Mouse (Mus musculus) myocyte (in vitro differentiated cells): ENCODE measurements around the gene Pappa.

Experiments
- CEBPB ChIP-seq: IDR thresholded peaks from 2 replicates; pipeline ENCODE4 v1.6.1; 2011; ENCODE audit warnings: mild to moderate bottlenecking, moderate library complexity; ENCODE audit not compliant: poor library complexity, insufficient read depth, severe bottlenecking
- E2F4 ChIP-seq: IDR thresholded peaks from one replicate; pipeline ENCODE4 v1.6.1; 2011; ENCODE audit warnings: mild to moderate bottlenecking, control low read depth, moderate library complexity; ENCODE audit not compliant: insufficient read depth
- MAX ChIP-seq: IDR thresholded peaks from one replicate; pipeline ENCODE4 v1.6.1; 2011; ENCODE audit warnings: low read depth, mild to moderate bottlenecking, control low read depth
- MYOD1 ChIP-seq, 3 experiments: IDR thresholded peaks; one replicate each; pipeline ENCODE4 v1.6.1; 2011; ENCODE audit warnings: control low read depth in 2 of 3, low read depth in 2 of 3, mild to moderate bottlenecking in 2 of 3, moderate library complexity in 1 of 3; ENCODE audit not compliant: insufficient read length in 2 of 3, control insufficient read depth in 1 of 3
- MYOG ChIP-seq, 3 experiments: IDR thresholded peaks; one replicate each; pipeline ENCODE4 v1.6.1; 2011; ENCODE audit warnings: control low read depth in 2 of 3, low read depth in 2 of 3, mild to moderate bottlenecking in 2 of 3; ENCODE audit not compliant: insufficient read length in 2 of 3, control insufficient read depth in 1 of 3, insufficient read depth in 1 of 3
- POLR2A ChIP-seq: IDR thresholded peaks from one replicate; pipeline ENCODE4 v1.6.1; 2011; ENCODE audit warnings: low read depth, mild to moderate bottlenecking, control low read depth, moderate library complexity; ENCODE audit not compliant: insufficient read length
- POLR2AphosphoS2 ChIP-seq: IDR thresholded peaks from one replicate; pipeline ENCODE4 v1.6.1; 2011; ENCODE audit warnings: low read depth, control low read depth; ENCODE audit not compliant: insufficient read length
- SRF ChIP-seq: IDR thresholded peaks from one replicate; pipeline ENCODE4 v1.6.1; 2011; ENCODE audit warnings: low read depth; ENCODE audit not compliant: control insufficient read depth, insufficient read length
- TCF12 ChIP-seq: IDR thresholded peaks from one replicate; pipeline ENCODE4 v1.6.1; 2011; ENCODE audit warnings: mild to moderate bottlenecking, control low read depth; ENCODE audit not compliant: poor library complexity, insufficient read depth, severe bottlenecking
- TCF3 ChIP-seq: IDR thresholded peaks from one replicate; pipeline ENCODE4 v1.6.1; 2011; ENCODE audit warnings: low read depth, control low read depth; ENCODE audit not compliant: insufficient read length
- USF1 ChIP-seq: IDR thresholded peaks from one replicate; pipeline ENCODE4 v1.6.1; 2011; ENCODE audit warnings: low read depth, mild to moderate bottlenecking, control low read depth, moderate library complexity

- TF ChIP-seq POLR2A, result no peak
- no peak for TF ChIP-seq TCF12
- no peak for TF ChIP-seq MYOD1 (IDR thresholded peaks at IDR 0.05; ENCODE audit: control insufficient read depth in 1 of 3, insufficient read length in 2 of 3, low read depth in 2 of 3)
- no peak for TF ChIP-seq POLR2AphosphoS2
- no peak for TF ChIP-seq SRF
- TF ChIP-seq MAX, result no peak
- no peak for TF ChIP-seq CEBPB
- no peak for TF ChIP-seq USF1
- no peak for TF ChIP-seq E2F4
- no peak for TF ChIP-seq TCF3
- TF ChIP-seq MYOG (IDR thresholded peaks at IDR 0.05; ENCODE audit: control insufficient read depth in 1 of 3, insufficient read depth in 1 of 3, insufficient read length in 2 of 3, low read depth in 2 of 3), result no peak
Measured at GRCm38 (mm10) chr4:65187716-65188115, 63.7 kb downstream of the Pappa start.
